Mouse (Mus musculus) layer of hippocampus, adult 2 months (tissue): ENCODE measurements around the gene Gimap5. TPM values are rescaled to one million over a fixed set of nuclear protein-coding genes. Genes with fewer than 3 reads are reported as not detected.
A peak's percentile ranks its signal among the peaks of the same experiment; 100 is the strongest.

Experiments
- DNase-seq, 2 experiments: peaks; one replicate each; pipeline ENCODE4 v3.0.0; 2022; ENCODE audit warnings: low spot score in 2 of 2
- H3K27ac ChIP-seq: fragments of 200-600 bp; 2 replicates; pipeline ENCODE4 v1.8.1; 2022
- H3K4me3 ChIP-seq: fragments of 200-600 bp; 2 replicates; pipeline ENCODE4 v1.8.1; 2022; ENCODE audit warnings: mild to moderate bottlenecking
- CTCF ChIP-seq: fragments of 200-600 bp; conservative IDR thresholded peaks from 2 replicates; pipeline ENCODE4 v1.8.1; 2022; ENCODE audit warnings: antibody characterized with exemption, mild to moderate bottlenecking, moderate library complexity
- total RNA-seq, 2 experiments: library from RNA; stranded (reverse); gene quantifications; 2 replicates each; pipeline ENCODE4 v1.2.3; 2021

Gimap5 gene
- total RNA-seq, 2 experiments from 2014 or later: 0.74 to 1.5 TPM

DNA sequence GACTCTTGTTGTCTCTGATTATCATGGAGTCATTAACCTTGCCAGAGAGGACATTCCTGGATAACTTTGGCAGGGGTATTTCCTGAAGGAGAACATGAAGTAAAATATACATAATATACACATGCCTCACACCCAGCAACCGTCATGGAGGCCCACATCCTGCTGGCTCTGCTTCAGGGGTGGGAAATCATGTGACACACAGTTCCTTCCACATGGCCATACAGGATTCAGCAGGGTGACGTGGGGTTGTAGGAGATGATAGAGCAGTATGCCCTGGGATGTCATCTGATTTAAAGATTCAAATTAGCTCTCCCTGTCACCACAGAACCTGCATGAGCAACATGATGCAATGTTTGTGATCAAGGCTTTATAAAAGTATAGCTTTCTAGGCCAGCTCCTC lies 41.9 kb downstream of the Gimap5 start:
- DNase-seq: no peak
- no peak overlapping the region for H3K27ac ChIP-seq
- no peak for TF ChIP-seq CTCF
- no peak overlapping the region for H3K4me3 ChIP-seq

DNA sequence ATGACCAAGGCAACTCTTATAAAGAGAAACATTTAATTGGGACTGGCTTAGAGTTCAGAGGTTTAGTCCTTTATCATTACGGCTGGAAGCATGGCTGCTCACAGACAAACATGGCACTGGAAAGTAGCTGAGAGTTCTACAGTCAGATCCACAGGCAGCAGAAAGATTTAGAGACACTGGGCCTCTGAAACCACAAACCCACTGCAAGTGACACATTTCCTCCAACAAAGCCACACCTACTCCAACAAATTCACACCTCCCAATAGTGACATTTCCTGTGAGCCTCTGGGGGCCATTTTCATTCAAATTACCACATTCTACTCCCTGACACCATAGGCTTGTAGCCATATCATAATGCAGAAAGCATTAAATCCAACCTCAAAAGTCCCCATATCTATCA lies 55.9 kb downstream of the Gimap5 start:
- Histone ChIP-seq H3K4me3 (no peak overlapping the region), H3K27ac (no peak overlapping the region)
- DNase-seq: no peak
- TF ChIP-seq CTCF: no peak

DNA sequence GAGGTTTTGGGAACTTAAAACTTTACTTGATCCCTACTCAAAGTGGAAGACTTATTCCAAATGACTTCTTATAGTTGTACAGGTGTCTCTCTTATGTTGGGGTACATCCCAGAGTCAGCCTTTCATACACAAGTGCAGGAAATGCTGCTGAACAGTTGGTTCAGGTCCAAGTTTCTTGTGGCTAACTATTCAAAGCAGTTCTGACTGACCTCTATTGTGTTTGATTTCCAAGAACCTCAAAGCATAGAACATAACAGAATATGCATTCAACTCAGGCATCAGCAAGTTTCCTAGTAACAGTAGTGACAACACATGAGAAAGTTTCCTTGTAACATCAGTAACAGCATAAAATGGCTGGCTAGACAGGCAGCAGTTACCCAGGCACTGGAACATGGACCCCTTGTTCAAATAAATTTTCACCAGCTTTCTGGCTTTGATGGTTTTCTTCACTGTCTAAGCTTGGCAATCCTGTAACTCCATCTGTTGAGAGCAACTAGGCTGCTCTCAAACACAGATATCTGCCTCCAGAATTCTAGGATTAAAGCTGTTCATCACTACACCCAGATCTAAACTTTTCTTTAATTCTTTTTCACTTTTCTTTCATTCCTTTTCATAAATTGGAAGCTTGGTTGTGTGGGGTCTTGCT lies 57.5 kb downstream of the Gimap5 start:
- TF ChIP-seq CTCF: no peak
- peak in 1 of 2 experiments; percentile 22 for DNase-seq
- Histone ChIP-seq H3K4me3 (no peak overlapping the region), H3K27ac (no peak overlapping the region)

Other genes starting within 250 kb of the Gimap5 start
- gene Atp6v0e2, start 208.6 kb upstream of the Gimap5 start, total RNA-seq: 100 to 1,000 TPM; 443 to 456 TPM
- 10 to 100 TPM; 36.6 to 40.9 TPM for gene Lrrc61, start 191.4 kb upstream of the Gimap5 start, total RNA-seq
- gene Rarres2, start 173.4 kb upstream of the Gimap5 start, total RNA-seq: 10 to 100 TPM; 11.4 to 16.0 TPM
- gene Gm45021, start 156.6 kb upstream of the Gimap5 start, total RNA-seq: not detected
- gene Repin1, start 152.3 kb upstream of the Gimap5 start, total RNA-seq: 10 to 100 TPM; 48.6 to 53.1 TPM
- not detected for gene Gm44965, start 152.3 kb upstream of the Gimap5 start, total RNA-seq
- 10 to 100 TPM in 1 of 2 experiments, 1 to 10 TPM in 1; 7.9 to 10.4 TPM for gene Zfp775, start 144.1 kb upstream of the Gimap5 start, total RNA-seq
- 10 to 100 TPM; 12.7 to 13.4 TPM for gene AI854703, start 119.4 kb upstream of the Gimap5 start, total RNA-seq
- gene Gimap8, start 99.0 kb upstream of the Gimap5 start, total RNA-seq: under 1 TPM; 0.81 to 0.97 TPM
- under 1 TPM; 0.42 to 0.44 TPM for gene Gimap9, start 70.1 kb upstream of the Gimap5 start, total RNA-seq
- not detected for gene Gimap4, start 61.6 kb upstream of the Gimap5 start, total RNA-seq
- gene Gimap6, start 38.0 kb upstream of the Gimap5 start, total RNA-seq: 1 to 10 TPM; 4.2 to 5.5 TPM
- gene Gm28053, start 27.6 kb upstream of the Gimap5 start, total RNA-seq: not detected
- gene Gimap7, start 27.6 kb upstream of the Gimap5 start, total RNA-seq: not detected
- gene Gimap1, start 7.1 kb upstream of the Gimap5 start, total RNA-seq: 1 to 10 TPM; 1.5 to 3.9 TPM
- gene Gimap3, start 24.7 kb downstream of the Gimap5 start, total RNA-seq: not detected
- 10 to 100 TPM; 26.0 to 30.7 TPM for gene Tmem176a, start 94.7 kb downstream of the Gimap5 start, total RNA-seq
- 10 to 100 TPM; 51.4 to 57.1 TPM for gene Tmem176b, start 95.3 kb downstream of the Gimap5 start, total RNA-seq
- gene Aoc1, start 126.7 kb downstream of the Gimap5 start, total RNA-seq: not detected
- gene 1600015I10Rik, start 183.7 kb downstream of the Gimap5 start, total RNA-seq: not detected
- gene Doxl2, start 228.8 kb downstream of the Gimap5 start, total RNA-seq: not detected
- gene Svs1, start 240.7 kb downstream of the Gimap5 start, total RNA-seq: not detected